In genomic region chr4:98789133-98789765, GRCm38 (mm10) we compare ENCODE assay signal across 9 mouse cellular contexts. TPM values are rescaled to one million over a fixed set of nuclear protein-coding genes. Genes with fewer than 3 reads are reported as not detected.
DNase-seq lines count a peak whose midpoint lies in the region; ATAC-seq lines count a peak whose summit lies in the region.
"Had no signal": no experiment of that assay in that cellular context is flagged by ENCODE, and none has a peak within 500 bp of the region (broad histone marks: within the 10 kb centered on the region; RNA-seq: fewer than 3 reads in every experiment).

No protein-coding gene starts in this region.

- no peaks in the 10 kb centered on the region for H3K36me3 ChIP-seq in kidney, embryonic 16.5 days (ENCODE audit: insufficient read depth, low read length)
- H3K36me3 ChIP-seq in forebrain, embryonic 11.5 days (ENCODE audit: control insufficient read depth, insufficient read depth, low read length), result no peaks in the 10 kb centered on the region
- H3K36me3 ChIP-seq in limb, embryonic 12.5 days, result peaks cover 8% of the 10 kb centered on the region; the same call in 1 of the 2 replicates
- H3K36me3 ChIP-seq in neural tube, embryonic 14.5 days (ENCODE audit: control insufficient read depth, insufficient read depth, low read length), result no peaks in the 10 kb centered on the region

- ATAC-seq in kidney, embryonic 16.5 days (ENCODE audit: low FRiP score, low TSS enrichment), result peak; percentile 25; the same call in 1 of the 2 replicates
- no peak for ATAC-seq in forebrain, embryonic 11.5 days (replicated peaks; ENCODE audit: low FRiP score)
- ATAC-seq in limb, embryonic 12.5 days (ENCODE audit: insufficient number of reproducible peaks, insufficient read depth, low FRiP score, low TSS enrichment, low read depth), result no peak
- ATAC-seq in neural tube, embryonic 14.5 days (ENCODE audit: low read depth), result 0 out of 2 replicates have a peak, but pooled peaks have one; percentile 48

- no peak for DNase-seq in kidney, postnatal 36 days
- DNase-seq in forebrain, embryonic 11.5 days (ENCODE audit: low spot score), result no peak
- no peak for DNase-seq in adrenal gland, postnatal 4 days (ENCODE audit: low spot score in 2 of 2)
- DNase-seq in spleen, adult 12 weeks (ENCODE audit: low spot score), result no peak
- no peak for DNase-seq in urinary bladder, adult 2 months (ENCODE audit: low spot score)

- peak overlapping the region; percentile 53 for H3K4me2 ChIP-seq in kidney, embryonic 16.5 days (replicated peaks; ENCODE audit: low read depth, low read length)
- peak overlapping the region; percentile 47; the same call in 1 of the 2 replicates for H3K4me2 ChIP-seq in forebrain, embryonic 11.5 days (ENCODE audit: low read depth, low read length, severe bottlenecking)
- H3K4me2 ChIP-seq in limb, embryonic 12.5 days, result peak overlapping the region; percentile 41
- peak overlapping the region; percentile 33 for H3K4me2 ChIP-seq in neural tube, embryonic 14.5 days (ENCODE audit: low read depth, low read length)

- peaks cover 18% of the 10 kb centered on the region for H3K4me1 ChIP-seq in kidney, embryonic 16.5 days (ENCODE audit: insufficient read depth, low read length)
- H3K4me1 ChIP-seq in forebrain, embryonic 11.5 days (replicated peaks; ENCODE audit: control insufficient read depth, insufficient read depth, low read length), result peaks cover 2% of the 10 kb centered on the region; the same call in 1 of the 2 replicates
- peaks cover 42% of the 10 kb centered on the region for H3K4me1 ChIP-seq in limb, embryonic 12.5 days (replicated peaks)
- H3K4me1 ChIP-seq in neural tube, embryonic 14.5 days (ENCODE audit: control insufficient read depth, insufficient read depth, low read length), result peaks cover 10% of the 10 kb centered on the region; the same call in 1 of the 2 replicates

- peak overlapping the region; percentile 29 for H3K4me3 ChIP-seq in kidney, embryonic 16.5 days (ENCODE audit: low read length)
- H3K4me3 ChIP-seq in forebrain, embryonic 11.5 days (ENCODE audit: low read depth, low read length), result peak overlapping the region; percentile 16; the same call in 1 of the 2 replicates
- peak overlapping the region; percentile 8; the same call in 1 of the 2 replicates for H3K4me3 ChIP-seq in limb, embryonic 12.5 days (replicated peaks)
- H3K4me3 ChIP-seq in neural tube, embryonic 14.5 days (ENCODE audit: low read depth, low read length), result peak overlapping the region; percentile 1; the same call in 1 of the 2 replicates

- H3K27ac ChIP-seq in kidney, embryonic 16.5 days (ENCODE audit: low read length), result peak overlapping the region; percentile 33; the same call in 1 of the 2 replicates
- no peak overlapping the region for H3K27ac ChIP-seq in forebrain, embryonic 11.5 days (ENCODE audit: low read depth, low read length)
- peak overlapping the region; percentile 83 for H3K27ac ChIP-seq in limb, embryonic 12.5 days
- no peak overlapping the region for H3K27ac ChIP-seq in neural tube, embryonic 14.5 days (ENCODE audit: low read depth, low read length)

- H3K9me3 ChIP-seq in kidney, embryonic 16.5 days (ENCODE audit: low read length), result no peaks in the 10 kb centered on the region
- no peaks in the 10 kb centered on the region for H3K9me3 ChIP-seq in forebrain, embryonic 11.5 days (ENCODE audit: control insufficient read depth, low read length)
- no peaks in the 10 kb centered on the region for H3K9me3 ChIP-seq in limb, embryonic 12.5 days
- H3K9me3 ChIP-seq in neural tube, embryonic 14.5 days (ENCODE audit: control insufficient read depth, low read length), result no peaks in the 10 kb centered on the region

- H3K9ac ChIP-seq in kidney, embryonic 16.5 days (replicated peaks; ENCODE audit: low read length), result no peak overlapping the region
- no peak overlapping the region; the same call in 1 of the 2 replicates for H3K9ac ChIP-seq in forebrain, embryonic 11.5 days (ENCODE audit: low read length)
- H3K9ac ChIP-seq in limb, embryonic 12.5 days (replicated peaks), result no peak overlapping the region
- no peak overlapping the region for H3K9ac ChIP-seq in neural tube, embryonic 14.5 days (replicated peaks; ENCODE audit: low read depth, low read length)

- no peaks in the 10 kb centered on the region for H3K27me3 ChIP-seq in kidney, embryonic 16.5 days (ENCODE audit: insufficient read depth, low read length)
- no peaks in the 10 kb centered on the region for H3K27me3 ChIP-seq in forebrain, embryonic 11.5 days (ENCODE audit: control insufficient read depth, insufficient read depth, low read length)
- H3K27me3 ChIP-seq in limb, embryonic 12.5 days, result no peaks in the 10 kb centered on the region
- no peaks in the 10 kb centered on the region for H3K27me3 ChIP-seq in neural tube, embryonic 14.5 days (ENCODE audit: control insufficient read depth, insufficient read depth, low read length)

- 69% methylated on average over 7 of the region's 7 CpGs for WGBS in kidney, embryonic 16.5 days
- 77% methylated on average over 7 of the region's 7 CpGs for WGBS in forebrain, embryonic 11.5 days
- 55% methylated on average over 7 of the region's 7 CpGs for WGBS in limb, embryonic 12.5 days
- WGBS in neural tube, embryonic 14.5 days, result 65% methylated on average over 7 of the region's 7 CpGs

RNA-seq across cellular contexts. Expression of gene Kank4, which starts 28.1 kb away (rescaled TPM):
- 2.4 and 2.6 TPM in 2 replicates for polyA plus RNA-seq in kidney, embryonic 16.5 days (2015; fragmentation: Nextera tagmentation; extraction: Ambion mirVana)
- polyA plus RNA-seq in forebrain, embryonic 11.5 days (2014; fragmentation: Nextera tagmentation; extraction: Ambion mirVana), result 1.1 and 1.3 TPM in 2 replicates
- 2.0 and 2.3 TPM in 2 replicates for polyA plus RNA-seq in limb, embryonic 12.5 days (2016; fragmentation: Nextera tagmentation; extraction: Ambion mirVana)
- polyA plus RNA-seq in neural tube, embryonic 14.5 days (2014; fragmentation: Nextera tagmentation; extraction: Ambion mirVana), result 0.92 and 1.2 TPM in 2 replicates
- total RNA-seq in adrenal gland, postnatal 4 days (2021), result 1 to 10 TPM; 3.9 to 5.6 TPM
- polyA plus RNA-seq in urinary bladder, adult 2 months (2012; rRNA removed), result 2.2 TPM in 2 replicates

RNA-seq across cellular contexts. Expression of gene I0C0044D17Rik, which starts 34.4 kb away (rescaled TPM):
- not detected in 2 replicates for polyA plus RNA-seq in kidney, embryonic 16.5 days (2015; fragmentation: Nextera tagmentation; extraction: Ambion mirVana)
- polyA plus RNA-seq in forebrain, embryonic 11.5 days (2014; fragmentation: Nextera tagmentation; extraction: Ambion mirVana), result not detected in 2 replicates
- not detected in 2 replicates for polyA plus RNA-seq in limb, embryonic 12.5 days (2016; fragmentation: Nextera tagmentation; extraction: Ambion mirVana)
- polyA plus RNA-seq in neural tube, embryonic 14.5 days (2014; fragmentation: Nextera tagmentation; extraction: Ambion mirVana), result not detected in 2 replicates
- total RNA-seq in adrenal gland, postnatal 4 days (2021), result not detected
- not detected in 2 replicates for polyA plus RNA-seq in urinary bladder, adult 2 months (2012; rRNA removed)
- polyA plus RNA-seq: large intestine, adult 2 months had no signal

Comparison
In these comparisons a context has a peak if more than half of its experiments do, and no peak if none do; other contexts are left out.
1. ATAC-seq: peak in kidney, embryonic 16.5 days (single experiment) and neural tube, embryonic 14.5 days (single experiment); none in forebrain, embryonic 11.5 days (single experiment) and limb, embryonic 12.5 days (single experiment).
2. H3K27ac ChIP-seq: peak in kidney, embryonic 16.5 days (single experiment) and limb, embryonic 12.5 days (single experiment); none in forebrain, embryonic 11.5 days (single experiment) and neural tube, embryonic 14.5 days (single experiment).
3. Peak in every context shown above with its lines, with median percentiles within 50 percentile points of each other: H3K4me2 ChIP-seq and H3K4me3 ChIP-seq.